Mouse (Mus musculus): ENCODE results near the gene Plp1. TPM values are rescaled to one million over a fixed set of nuclear protein-coding genes. Genes with fewer than 3 reads are reported as not detected.

Plp1 gene
- total RNA-seq (2021): 100 to 1,000 TPM; 682 to 762 TPM
- long read RNA-seq, full-length matches to known transcripts: 895 of 1,094 reads
- long read RNA-seq, partial matches to known transcripts: 165 of 1,094 reads
- long read RNA-seq, other reads (novel, unspliced or antisense): 34 of 1,094 reads

- DNase-seq (ENCODE audit: low spot score in 2 of 2): no peak
Observed at GRCm38 (mm10) chrX:136822371-136822770, at the start of gene Plp1. Gene Plp1, plus strand, starts transcription at chrX:136822671.

DNA sequence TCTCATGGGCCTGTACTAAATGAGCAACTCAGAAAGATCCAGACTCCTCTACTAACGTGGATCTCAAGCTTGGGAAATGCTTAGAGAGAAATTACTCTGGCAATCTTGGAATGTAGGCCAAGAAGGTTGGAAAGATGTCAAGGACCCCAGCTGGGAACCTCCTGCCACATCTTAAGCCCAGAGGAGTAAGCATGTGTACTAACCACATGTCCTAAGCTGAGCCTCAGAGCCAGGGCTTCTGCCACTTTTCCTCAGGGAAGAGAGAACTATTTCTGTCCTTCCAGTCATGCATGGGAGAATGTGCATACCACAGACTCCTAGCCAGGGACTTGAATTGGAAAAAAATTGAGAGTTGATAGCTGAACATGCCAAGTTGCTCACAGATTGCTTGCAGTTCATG, 49.4 kb upstream of the Plp1 start:
- no peak for DNase-seq (ENCODE audit: low spot score in 2 of 2)

GRCm38 (mm10) chrX:136778046-136778445, 44.4 kb upstream of the Plp1 start:
- DNase-seq (ENCODE audit: low spot score in 2 of 2): no peak

- no peak for DNase-seq (ENCODE audit: low spot score in 2 of 2)
Observed at GRCm38 (mm10) chrX:136779262-136779661, 43.2 kb upstream of the Plp1 start.

DNA sequence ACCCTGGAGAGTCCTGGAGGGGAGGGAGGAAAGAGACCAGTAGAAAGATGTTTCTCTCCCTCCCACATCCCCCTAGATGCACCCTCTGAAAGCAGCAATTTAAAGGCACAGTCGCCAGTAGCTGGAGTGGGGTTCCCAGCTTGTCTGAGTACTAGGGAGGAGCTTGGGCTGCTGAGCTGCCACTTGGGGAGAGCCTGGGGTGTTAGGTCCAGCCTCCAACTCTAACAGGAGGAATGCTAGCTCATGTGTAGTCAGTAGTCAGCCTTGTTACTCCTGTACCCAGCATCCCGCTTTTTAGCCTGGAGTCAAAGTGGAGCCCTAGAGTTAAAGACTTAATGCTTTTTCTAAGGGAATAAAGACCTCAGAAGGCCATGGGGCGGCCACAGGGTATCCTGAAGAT, 42.4 kb upstream of the Plp1 start, which contains the start of gene Glra4:
Glra4 (minus strand) TSS at position 101 of the 400 bp plus-strand sequence.
- no peak for DNase-seq (ENCODE audit: low spot score in 2 of 2)

DNA sequence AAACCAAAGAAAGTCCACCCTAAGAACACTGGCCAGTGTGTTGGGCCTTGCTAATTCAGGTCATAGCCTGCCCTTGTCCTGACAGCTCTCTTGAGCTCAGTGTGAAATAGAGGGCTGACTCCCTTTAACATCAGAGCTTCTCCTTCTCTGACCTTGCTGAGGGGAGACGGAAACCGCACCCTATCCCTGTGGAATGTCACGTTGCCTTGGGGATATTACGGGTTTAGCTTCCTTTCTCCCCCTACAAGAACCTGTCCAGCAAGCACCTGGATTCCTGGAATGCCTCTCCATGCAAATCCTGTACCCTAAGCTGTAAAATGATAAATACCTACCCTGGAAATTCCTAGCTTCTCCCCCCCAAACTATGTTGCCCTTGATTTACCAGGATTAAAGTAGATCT, 33.0 kb upstream of the Plp1 start:
- no peak for DNase-seq (ENCODE audit: low spot score in 2 of 2)

- DNase-seq (ENCODE audit: low spot score in 2 of 2): no peak
Observed at GRCm38 (mm10) chrX:136797223-136797622, 25.2 kb upstream of the Plp1 start.

- DNase-seq (ENCODE audit: low spot score in 2 of 2): no peak
Observed at GRCm38 (mm10) chrX:136819752-136820151, 2.7 kb upstream of the Plp1 start.

DNA sequence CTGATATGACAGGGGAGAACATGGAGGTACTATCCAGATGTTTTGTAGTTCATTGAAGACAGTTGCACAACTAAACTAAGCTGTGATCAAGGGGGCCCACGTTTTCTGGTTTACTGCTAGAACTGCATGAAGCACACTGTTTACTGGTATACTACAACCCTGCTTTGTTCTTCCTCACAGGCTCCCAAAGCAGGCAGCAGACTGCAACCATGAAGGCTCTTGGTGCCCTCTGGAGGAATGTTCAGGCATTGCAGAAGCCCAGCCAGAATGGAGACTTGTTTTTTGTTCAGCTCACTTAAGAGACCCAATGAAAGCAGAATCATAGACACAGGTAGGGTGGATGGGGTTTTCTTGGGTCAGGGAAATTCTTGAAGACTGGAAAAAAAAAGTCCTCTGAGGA, 2.2 kb upstream of the Plp1 start:
- DNase-seq (ENCODE audit: low spot score in 2 of 2): peak; percentile 59 to 89

DNA sequence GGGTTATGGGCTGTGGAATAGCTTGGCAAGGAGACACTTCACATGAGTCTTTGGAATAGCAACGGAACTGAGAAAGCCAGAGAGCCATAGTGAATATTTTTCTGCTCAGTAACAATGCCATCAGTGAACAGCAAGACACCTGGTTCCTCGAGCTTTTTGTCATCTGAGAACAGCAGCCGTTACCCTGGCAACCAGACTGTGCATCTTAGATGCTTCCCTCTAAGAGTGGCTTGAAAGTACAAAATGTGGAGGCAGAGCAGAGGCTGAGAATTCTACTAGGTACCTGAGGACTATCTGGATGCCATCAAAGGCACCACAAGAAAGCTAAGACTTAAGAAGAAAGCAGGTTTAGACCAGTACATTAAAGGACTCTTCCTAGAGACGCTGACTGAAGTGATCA, 2.5 kb downstream of the Plp1 start:
- DNase-seq (ENCODE audit: low spot score in 2 of 2): no peak

- no peak for DNase-seq (ENCODE audit: low spot score in 2 of 2)
Observed at GRCm38 (mm10) chrX:136828610-136829009, 6.1 kb downstream of the Plp1 start.

DNA sequence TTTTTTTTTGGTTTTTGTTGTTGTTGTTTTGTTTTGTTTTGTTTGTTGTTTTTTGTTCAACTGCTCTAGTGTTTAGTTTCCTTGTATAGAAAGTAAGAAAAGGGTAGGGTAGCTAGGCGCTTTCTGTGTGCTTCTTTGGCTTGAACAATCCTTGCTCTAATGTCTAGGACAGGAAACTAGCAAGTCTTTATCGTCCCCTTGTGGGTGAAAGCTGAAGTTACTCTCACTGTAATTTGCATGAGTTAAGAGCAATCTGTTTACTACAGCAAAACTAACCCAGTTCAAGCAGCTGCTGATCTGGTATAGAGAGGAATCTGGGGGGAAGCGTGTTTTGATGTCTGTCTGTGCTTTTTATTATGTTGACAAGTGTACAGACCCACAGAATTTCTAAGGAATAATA, 27.8 kb downstream of the Plp1 start:
- peak in 1 of 2 experiments; percentile 22 for DNase-seq (ENCODE audit: low spot score in 2 of 2)

- peak; percentile 32 to 68 for DNase-seq (ENCODE audit: low spot score in 2 of 2)
Observed at GRCm38 (mm10) chrX:136868061-136869040, 45.9 kb downstream of the Plp1 start, which contains the start of gene Rab9b. Gene Rab9b, minus strand, starts transcription at chrX:136868755.

Other genes starting within 250 kb of the Plp1 start
- 100 to 1,000 TPM; 195 to 197 TPM for gene Tceal3, start 231.8 kb upstream of the Plp1 start, total RNA-seq (2021)
- gene Tceal1, start 114.7 kb upstream of the Plp1 start, total RNA-seq (2021): 10 to 100 TPM; 15.8 to 15.9 TPM
- 100 to 1,000 TPM; 362 to 377 TPM for gene Morf4l2, start 79.0 kb upstream of the Plp1 start, total RNA-seq (2021)
- under 1 TPM in 1 of 2 experiments, not detected in 1; 0.35 TPM for gene Glra4, start 42.5 kb upstream of the Plp1 start, total RNA-seq (2021)
- gene Rab9b, start 46.1 kb downstream of the Plp1 start, total RNA-seq (2021): 10 to 100 TPM; 16.9 to 30.6 TPM
- gene H2bfm, start 104.7 kb downstream of the Plp1 start, total RNA-seq (2021): not detected
- 10 to 100 TPM; 10.5 to 23.9 TPM for gene Tmsb15b2, start 152.8 kb downstream of the Plp1 start, total RNA-seq (2021)
- gene Tmsb15l, start 154.2 kb downstream of the Plp1 start, total RNA-seq (2021): 1 to 10 TPM; 4.2 to 4.4 TPM
- gene Tmsb15b1, start 154.2 kb downstream of the Plp1 start, total RNA-seq (2021): 1 to 10 TPM; 1.1 to 9.9 TPM
- gene Zcchc18, start 170.5 kb downstream of the Plp1 start, total RNA-seq (2021): 100 to 1,000 TPM; 267 to 271 TPM
- 10 to 100 TPM; 20.3 to 35.5 TPM for gene Slc25a53, start 215.6 kb downstream of the Plp1 start, total RNA-seq (2021)
- 1 to 10 TPM; 8.4 to 8.5 TPM for gene Fam199x, start 226.9 kb downstream of the Plp1 start, total RNA-seq (2021)